Mouse (Mus musculus) cerebellum, adult (tissue): Measurements from ENCODE around the gene Ifit1bl1.

Experiments
- ATAC-seq: cut with Nextera tagmentation; 2 replicates; pipeline ENCODE4 v1.9.2; 2017; ENCODE audit warnings: mild to moderate bottlenecking, moderate library complexity, mixed read lengths; ENCODE audit not compliant: insufficient number of reproducible peaks, low FRiP score, low TSS enrichment

The Ifit1bl1 gene

DNA sequence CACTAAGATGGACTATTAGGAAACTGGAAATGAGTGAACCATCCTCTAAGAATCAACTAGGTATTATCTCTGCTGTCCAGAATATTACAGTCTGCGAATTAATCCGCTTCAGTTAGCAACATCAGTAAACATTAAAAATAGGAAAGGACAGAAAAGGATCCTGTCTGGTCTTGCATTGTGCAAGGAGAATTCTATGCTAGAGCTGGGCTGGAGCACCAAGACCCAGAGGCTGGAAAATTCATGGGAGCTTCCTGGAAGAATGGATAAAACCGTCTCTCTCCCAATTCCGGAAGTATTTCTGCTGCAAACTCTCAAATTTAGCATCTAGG, 51.6 kb downstream of the Ifit1bl1 start:
- ATAC-seq = no peak

DNA sequence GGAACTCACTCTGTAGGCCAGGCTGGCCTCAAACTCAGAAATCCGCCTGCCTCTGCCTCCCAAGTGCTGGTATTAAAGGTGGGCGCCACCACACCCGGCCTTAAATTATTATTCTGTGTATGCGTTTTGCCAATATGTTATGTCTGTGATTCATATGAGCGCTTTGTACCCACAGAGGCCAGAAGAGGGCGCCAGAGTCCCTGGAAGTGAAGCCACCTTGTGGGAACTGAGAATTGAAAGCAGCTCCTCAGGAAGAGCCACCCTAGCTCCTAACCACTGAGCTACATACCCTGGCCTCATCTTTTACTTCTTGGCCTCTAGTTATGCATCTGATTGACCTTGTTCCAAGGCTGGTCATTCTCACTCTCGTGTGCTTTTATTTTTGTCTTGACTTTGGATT, 53.8 kb downstream of the Ifit1bl1 start:
- no peak for ATAC-seq

DNA sequence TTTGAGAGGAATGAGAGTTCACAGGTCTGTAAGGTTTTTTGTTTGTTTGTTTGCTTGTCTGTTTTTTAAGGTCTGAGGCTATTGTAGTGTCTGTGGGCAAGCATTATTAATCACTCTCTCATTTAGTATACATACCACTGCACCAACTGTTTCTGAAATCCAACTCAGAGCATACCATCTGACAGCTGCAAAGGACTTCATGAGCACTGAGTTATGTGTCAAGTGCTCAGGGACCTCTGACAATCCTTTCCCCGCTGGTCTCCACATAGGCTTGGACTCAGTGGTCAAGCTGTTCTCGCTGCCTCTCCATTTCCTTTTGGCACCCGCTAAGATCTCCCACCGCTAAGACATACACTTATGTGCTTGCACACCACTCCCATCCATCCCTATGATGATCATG, 55.5 kb downstream of the Ifit1bl1 start:
- ATAC-seq = no peak
